Mouse (Mus musculus): Measurements from ENCODE around the gene Btf3.

Gene Btf3

GRCm38 (mm10) chr13:98275646-98276045 is 41.2 kb downstream of the Btf3 start:
- DNase-seq (ENCODE audit: low spot score in 2 of 2), result no peak

- no peak for DNase-seq (ENCODE audit: low spot score in 2 of 2)
Measured at GRCm38 (mm10) chr13:98274023-98274422, 42.8 kb downstream of the Btf3 start.

- DNase-seq (ENCODE audit: low spot score in 2 of 2), result no peak
Measured at GRCm38 (mm10) chr13:98264111-98264510, 52.7 kb downstream of the Btf3 start.

- no peak for DNase-seq (ENCODE audit: low spot score in 2 of 2)
Measured at GRCm38 (mm10) chr13:98263458-98263987, 53.3 kb downstream of the Btf3 start.

- DNase-seq (ENCODE audit: low spot score in 2 of 2), result peak; percentile 96 to 97
Measured at GRCm38 (mm10) chr13:98262636-98263457, 54.0 kb downstream of the Btf3 start, which contains the start of the genes Utp15 and Ankra2. Gene Utp15, minus strand, starts transcription at chr13:98263041. Gene Ankra2, plus strand, starts transcription at chr13:98263074.

Data from urinary bladder, adult 18-20 months (tissue).